Mouse (Mus musculus): ENCODE data around the gene Ptpn13.

DNA sequence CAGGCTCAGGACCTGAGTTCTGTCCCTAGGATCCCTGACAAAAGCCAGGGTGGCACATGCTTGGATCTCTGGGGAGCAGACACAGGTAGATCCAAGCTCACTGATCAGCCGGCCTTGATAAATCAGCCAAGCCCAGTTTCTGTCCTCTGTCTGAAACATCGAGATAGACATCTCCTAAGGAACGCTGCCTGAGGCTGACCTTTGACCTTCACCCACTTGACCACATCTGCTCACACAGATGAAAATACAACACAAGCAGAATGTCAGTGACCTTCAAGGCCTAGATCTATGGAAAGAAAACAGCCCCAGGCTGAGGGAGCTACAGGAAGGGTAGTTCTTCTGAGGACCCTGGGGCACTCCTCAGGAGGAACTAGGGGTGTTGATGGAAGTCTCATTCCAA, 97.4 kb downstream of the Ptpn13 start:
- TF ChIP-seq MAX (IDR thresholded peaks at IDR 0.05; ENCODE audit: low read length) (no peak), CTCF (conservative IDR thresholded peaks at IDR 0.05 in 1 of 2, IDR thresholded peaks at IDR 0.05 in 1 of 2; ENCODE audit: low read depth in 2 of 2, low read length in 2 of 2) (no peak), SIN3A (IDR thresholded peaks at IDR 0.05; ENCODE audit: low read length) (no peak), ELF1 (IDR thresholded peaks at IDR 0.05; ENCODE audit: low read depth, low read length) (no peak), POLR2A (IDR thresholded peaks at IDR 0.05; ENCODE audit: low read depth, low read length) (no peak), TBP (conservative IDR thresholded peaks at IDR 0.05; ENCODE audit: low read depth, low read length) (no peak), MEF2A (IDR thresholded peaks at IDR 0.05; ENCODE audit: borderline replicate concordance, low read depth, low read length) (no peak), IRF4 (IDR thresholded peaks at IDR 0.05; ENCODE audit: low read depth, low read length) (no peak), MXI1 (IDR thresholded peaks at IDR 0.05; ENCODE audit: low read depth, low read length) (no peak), UBTF (IDR thresholded peaks at IDR 0.05; ENCODE audit: low read depth, low read length) (no peak), ZMIZ1 (IDR thresholded peaks at IDR 0.05; ENCODE audit: low read depth, low read length) (no peak)

Measured in CH12.LX (cell line).